Mouse (Mus musculus): Measurements from ENCODE around the gene Gm10220.
"Not testable (repeated sequence)": the region's sequence is repeated elsewhere in the genome, so short reads cannot be mapped to it uniquely, and the experiment has no call there.

The Gm10220 gene

GRCm38 (mm10) chr5:26121321-26121720, at the start of gene Gm10220:
TSS of gene Gm10220 (minus strand) at chr5:26121421.
- CTCF ChIA-PET, result not testable (repeated sequence)

GRCm38 (mm10) chr5:26169855-26170254, 48.6 kb upstream of the Gm10220 start:
- CTCF ChIA-PET, result no interaction called here

GRCm38 (mm10) chr5:26165791-26166165, 44.6 kb upstream of the Gm10220 start:
- CTCF ChIA-PET, result no interaction called here

- CTCF ChIA-PET, result no interaction called here
Observed at GRCm38 (mm10) chr5:26165036-26165790, 44.0 kb upstream of the Gm10220 start.

- CTCF ChIA-PET, result no interaction called here
Observed at GRCm38 (mm10) chr5:26157396-26158170, 36.4 kb upstream of the Gm10220 start.

- CTCF ChIA-PET, result no interaction called here
Observed at GRCm38 (mm10) chr5:26142891-26143290, 21.7 kb upstream of the Gm10220 start.

GRCm38 (mm10) chr5:26105262-26105661, 16.0 kb downstream of the Gm10220 start, which contains the start of gene 5031410I06Rik:
TSS of gene 5031410I06Rik (minus strand) at chr5:26105362.
- CTCF ChIA-PET, result not testable (repeated sequence)

- CTCF ChIA-PET, result not testable (repeated sequence)
Observed at GRCm38 (mm10) chr5:26089191-26089590, 32.0 kb downstream of the Gm10220 start, which contains the start of gene Gm10471. TSS of gene Gm10471 (minus strand) at chr5:26089291.

- CTCF ChIA-PET, result not testable (repeated sequence)
Observed at GRCm38 (mm10) chr5:26079023-26079422, 42.2 kb downstream of the Gm10220 start.

- CTCF ChIA-PET, result no interaction called here
Observed at GRCm38 (mm10) chr5:26070716-26071115, 50.5 kb downstream of the Gm10220 start.

Measured in spleen, embryonic (tissue).